Mouse (Mus musculus) liver, adult (tissue): ENCODE measurements around the gene Slc10a7.

Source experiments
- GATA4 ChIP-seq: IDR thresholded peaks from 2 replicates; pipeline ENCODE4 v1.6.1; 2014; ENCODE audit warnings: mild to moderate bottlenecking, low read length; ENCODE audit not compliant: insufficient replicate concordance

The Slc10a7 gene

GRCm38 (mm10) chr8:78509273-78510031, at the start of gene Slc10a7:
TSS of gene Slc10a7 (plus strand) at chr8:78509346.
- TF ChIP-seq GATA4 = no peak

DNA sequence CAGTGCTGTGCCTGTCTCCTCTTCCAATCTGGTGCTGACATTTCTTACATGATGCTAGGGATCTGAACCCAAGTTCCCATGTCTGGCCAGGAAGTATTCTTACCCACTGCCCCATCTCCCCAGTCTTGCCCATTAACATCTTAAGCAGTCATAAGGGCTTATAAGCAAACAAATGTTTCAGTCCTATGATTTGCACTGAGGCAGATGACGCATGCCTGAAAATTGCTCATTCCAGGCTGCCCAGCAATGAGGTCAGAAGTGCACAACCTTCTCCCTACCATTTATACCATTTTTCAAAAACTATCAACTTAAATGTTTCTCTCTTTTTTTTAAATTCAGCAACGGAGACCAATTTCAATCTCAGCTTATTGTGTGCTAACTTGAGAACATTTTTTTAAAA, 45.2 kb upstream of the Slc10a7 start:
- no peak for TF ChIP-seq GATA4

GRCm38 (mm10) chr8:78467889-78468288, 41.3 kb upstream of the Slc10a7 start:
- TF ChIP-seq GATA4 = no peak

GRCm38 (mm10) chr8:78477051-78477829, 31.9 kb upstream of the Slc10a7 start:
- TF ChIP-seq GATA4 = no peak

- no peak for TF ChIP-seq GATA4
Observed at GRCm38 (mm10) chr8:78489733-78490132, 19.4 kb upstream of the Slc10a7 start.

DNA sequence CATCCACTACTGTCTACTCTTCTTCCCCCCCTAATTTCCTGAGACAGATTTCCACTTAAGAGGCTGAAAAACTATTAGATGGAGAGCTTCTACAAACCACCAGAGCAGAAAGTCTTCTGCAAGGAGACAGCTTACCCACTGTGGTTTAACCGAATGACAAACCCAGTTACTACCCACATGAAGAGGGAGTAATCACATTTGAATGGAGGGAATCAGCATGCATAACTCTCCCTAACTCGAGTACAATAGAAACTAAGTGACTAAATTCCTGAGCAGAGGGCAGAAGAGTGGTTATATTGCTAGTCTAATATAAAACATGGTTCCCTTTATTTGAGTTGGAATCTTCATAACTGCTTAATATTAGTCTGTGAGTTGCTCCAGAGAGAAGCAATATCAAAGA, 16.1 kb upstream of the Slc10a7 start:
- no peak for TF ChIP-seq GATA4

- TF ChIP-seq GATA4 = no peak
Observed at GRCm38 (mm10) chr8:78502706-78503105, 6.4 kb upstream of the Slc10a7 start.

- TF ChIP-seq GATA4 = no peak
Observed at GRCm38 (mm10) chr8:78507979-78508718, 997 bp upstream of the Slc10a7 start.

GRCm38 (mm10) chr8:78508719-78509272, 350 bp upstream of the Slc10a7 start, which contains the start of gene Rbmxl1:
TSS of gene Rbmxl1 (minus strand) at chr8:78508898.
- TF ChIP-seq GATA4 = peak; percentile 4; the same call in 1 of the 2 replicates

- TF ChIP-seq GATA4 = no peak
Observed at GRCm38 (mm10) chr8:78510094-78510493, 948 bp downstream of the Slc10a7 start.

DNA sequence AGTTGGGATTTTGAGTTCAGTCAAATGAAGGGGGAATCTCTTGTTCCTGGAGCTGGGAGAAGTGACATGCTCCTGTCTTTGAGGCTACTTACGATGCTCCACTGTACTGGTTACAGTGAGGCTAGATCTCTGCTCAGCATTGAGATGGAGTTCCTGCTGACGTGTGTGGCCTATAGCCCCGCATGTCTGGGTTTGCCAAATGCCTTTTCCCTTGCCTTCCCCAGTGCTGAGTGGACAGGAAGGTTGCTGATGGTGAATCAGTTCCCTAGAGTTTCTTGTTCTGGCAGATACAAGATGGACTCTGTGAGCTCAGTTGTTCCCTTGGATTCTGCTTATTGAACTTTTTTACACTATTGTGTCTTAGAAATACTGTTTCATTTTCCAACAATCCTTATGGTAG, 1.8 kb downstream of the Slc10a7 start:
- TF ChIP-seq GATA4 = no peak

- no peak for TF ChIP-seq GATA4
Observed at GRCm38 (mm10) chr8:78513106-78513505, 4.0 kb downstream of the Slc10a7 start.

DNA sequence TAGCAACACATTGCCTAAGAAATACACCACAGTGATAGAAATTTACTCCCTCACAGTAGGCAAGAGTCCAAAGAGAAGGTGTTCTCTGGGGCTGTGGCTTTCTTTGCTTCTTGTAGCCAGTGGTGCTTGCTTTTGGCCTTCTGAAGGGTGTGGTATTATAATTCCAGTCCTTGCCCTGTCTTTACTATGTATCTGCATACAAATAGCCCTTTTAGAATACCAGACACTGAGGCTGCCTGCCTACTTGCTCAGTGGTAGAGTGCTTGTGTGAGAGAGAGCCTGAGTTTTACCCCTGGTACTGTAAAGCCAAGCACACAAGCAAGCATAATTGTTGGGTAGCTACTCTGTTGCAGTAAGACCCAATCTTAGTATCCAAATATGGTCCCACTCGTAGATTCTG, 5.6 kb downstream of the Slc10a7 start:
- TF ChIP-seq GATA4 = no peak

- TF ChIP-seq GATA4 = no peak
Observed at GRCm38 (mm10) chr8:78515132-78515531, 6.0 kb downstream of the Slc10a7 start.

DNA sequence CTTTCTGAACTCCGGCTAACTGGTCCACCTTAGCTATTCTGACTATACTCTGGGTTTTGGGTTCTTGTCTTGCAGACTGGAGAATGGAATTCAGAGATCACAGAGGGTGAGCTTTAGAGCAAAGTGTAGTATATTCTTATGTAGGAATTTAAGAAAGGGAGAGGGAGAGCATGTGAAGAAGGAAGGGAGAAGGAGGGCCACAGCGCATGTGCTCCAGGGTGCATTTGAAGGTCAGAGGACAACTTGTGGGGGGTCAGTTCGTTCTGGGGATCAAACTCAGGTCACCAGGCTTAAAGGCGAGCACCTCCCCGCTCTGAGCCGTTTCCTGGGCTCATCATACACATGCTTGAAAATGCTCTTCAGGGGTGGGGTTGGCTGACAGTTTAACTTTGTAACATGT, 24.8 kb downstream of the Slc10a7 start:
- no peak for TF ChIP-seq GATA4
